Mouse (Mus musculus) gastrocnemius, postnatal 36 days (tissue): Measurements from ENCODE around the gene Rom1. TPM values are rescaled to one million over a fixed set of nuclear protein-coding genes. Genes with fewer than 3 reads are reported as not detected.
A peak's percentile ranks its signal among the peaks of the same experiment; 100 is the strongest.
"Not testable (repeated sequence)": the region's sequence is repeated elsewhere in the genome, so short reads cannot be mapped to it uniquely, and the experiment has no call there.

Source experiments
- DNase-seq, 2 experiments: peaks; one replicate each; pipeline ENCODE4 v3.0.0; 2022
- intact Hi-C: fragments of 180-260 bp; cut with DNase I; formaldehyde crosslinking; loops from one replicate; pipeline ENCODE4 v1.15.1; 2025
- long read RNA-seq, 2 experiments: library from polyadenylated mRNA; stranded (forward); transcript quantifications; one replicate each; pipeline ENCODE4 v2.0.0; 2021
- total RNA-seq, 2 experiments: library from RNA; stranded (reverse); gene quantifications; 2 replicates each; pipeline ENCODE4 v1.2.3; 2021

Rom1 gene
- total RNA-seq: 10 to 100 TPM in 1 of 2 experiments, 1 to 10 TPM in 1; 6.9 to 11.0 TPM
- long read RNA-seq, experiment 1, partial matches to known transcripts: 7 of 11 reads
- long read RNA-seq, experiment 1, other reads (novel, unspliced or antisense): 0 of 11 reads
- long read RNA-seq, experiment 2, partial matches to known transcripts: 1 of 4 reads
- long read RNA-seq, experiment 2, other reads (novel, unspliced or antisense): 0 of 4 reads

GRCm38 (mm10) chr19:8929224-8930088 lies at the start of gene Rom1, which contains the start of gene Eml3:
Gene Rom1, minus strand, starts transcription at chr19:8929356.
Gene Eml3, plus strand, starts transcription at chr19:8929552.
- intact Hi-C loops: loop anchor here (2.0 kb wide), 1 partner anchor 57 kb away; no protein-coding TSS in a partner anchor
- DNase-seq: peak; percentile 93 to 96

DNA sequence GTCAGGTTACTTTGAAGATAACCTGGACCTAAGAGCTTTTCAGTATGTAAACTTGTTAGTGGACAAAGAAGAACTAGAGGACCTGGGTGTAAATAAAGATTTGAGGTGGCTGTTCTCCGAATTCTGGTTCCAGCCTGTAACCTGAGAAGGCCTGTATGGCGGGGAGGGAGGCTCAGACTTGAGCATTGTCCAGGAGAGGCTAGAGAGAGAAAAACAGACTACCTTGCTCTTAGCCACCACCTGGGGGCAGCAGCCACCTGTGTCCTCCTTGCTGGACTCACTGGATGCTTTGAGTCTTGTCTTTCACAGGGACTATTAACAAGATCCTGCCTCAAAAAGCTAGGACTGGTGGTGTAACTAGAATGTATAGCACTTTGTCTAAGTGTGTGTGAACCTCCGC lies 47.4 kb upstream of the Rom1 start:
- intact Hi-C loops: no loop called here
- DNase-seq: no peak

DNA sequence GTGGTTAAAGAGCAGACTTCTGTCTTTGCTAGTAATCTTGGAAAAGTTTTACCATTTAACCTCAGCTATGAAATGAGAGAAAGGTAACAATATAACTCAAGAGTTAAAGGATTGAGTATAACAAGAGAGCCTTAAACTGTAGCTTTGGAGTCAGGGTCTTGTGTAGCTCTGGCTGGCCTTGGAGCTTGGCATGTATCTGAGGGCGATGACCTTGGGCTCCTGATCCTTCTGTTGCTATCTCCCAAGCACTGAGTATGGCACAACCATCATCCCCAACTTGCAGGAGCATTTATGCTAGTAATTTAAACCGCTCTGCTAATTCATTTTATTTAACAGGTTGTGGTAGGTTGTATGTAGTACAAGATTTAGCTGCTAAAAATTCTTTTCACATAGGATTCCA lies 46.3 kb upstream of the Rom1 start:
- intact Hi-C loops: no loop called here
- no peak for DNase-seq

GRCm38 (mm10) chr19:8974638-8975037 lies 45.5 kb upstream of the Rom1 start:
- DNase-seq: no peak
- intact Hi-C loops: no loop called here

DNA sequence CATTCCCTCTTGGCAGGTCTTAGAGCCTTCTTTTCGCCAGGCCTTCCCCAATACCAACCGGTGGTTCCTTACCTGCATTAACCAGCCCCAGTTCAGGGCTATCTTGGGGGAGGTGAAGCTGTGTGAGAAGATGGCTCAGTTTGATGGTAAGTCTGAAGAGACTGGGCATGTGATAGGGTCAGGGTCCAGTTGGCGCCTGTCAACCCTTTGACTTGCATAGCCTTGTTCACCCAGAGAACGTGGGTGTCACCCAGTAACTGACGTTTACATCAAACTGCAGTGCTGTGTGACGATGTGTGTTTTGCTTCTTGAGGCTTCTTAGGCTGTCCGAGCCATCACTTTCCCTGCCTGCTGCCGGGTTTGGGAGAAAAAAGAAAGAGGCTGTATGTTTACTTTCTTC lies 43.3 kb upstream of the Rom1 start:
- intact Hi-C loops: not testable (repeated sequence)

GRCm38 (mm10) chr19:8967893-8968292 lies 38.7 kb upstream of the Rom1 start:
- no peak for DNase-seq
- intact Hi-C loops: no loop called here

More for the DNA sequence above, 43.3 kb upstream of the Rom1 start:
- DNase-seq: not testable (repeated sequence)

- intact Hi-C loops: no loop called here
- DNase-seq: no peak
Measured at GRCm38 (mm10) chr19:8967373-8967743, 38.2 kb upstream of the Rom1 start.

DNA sequence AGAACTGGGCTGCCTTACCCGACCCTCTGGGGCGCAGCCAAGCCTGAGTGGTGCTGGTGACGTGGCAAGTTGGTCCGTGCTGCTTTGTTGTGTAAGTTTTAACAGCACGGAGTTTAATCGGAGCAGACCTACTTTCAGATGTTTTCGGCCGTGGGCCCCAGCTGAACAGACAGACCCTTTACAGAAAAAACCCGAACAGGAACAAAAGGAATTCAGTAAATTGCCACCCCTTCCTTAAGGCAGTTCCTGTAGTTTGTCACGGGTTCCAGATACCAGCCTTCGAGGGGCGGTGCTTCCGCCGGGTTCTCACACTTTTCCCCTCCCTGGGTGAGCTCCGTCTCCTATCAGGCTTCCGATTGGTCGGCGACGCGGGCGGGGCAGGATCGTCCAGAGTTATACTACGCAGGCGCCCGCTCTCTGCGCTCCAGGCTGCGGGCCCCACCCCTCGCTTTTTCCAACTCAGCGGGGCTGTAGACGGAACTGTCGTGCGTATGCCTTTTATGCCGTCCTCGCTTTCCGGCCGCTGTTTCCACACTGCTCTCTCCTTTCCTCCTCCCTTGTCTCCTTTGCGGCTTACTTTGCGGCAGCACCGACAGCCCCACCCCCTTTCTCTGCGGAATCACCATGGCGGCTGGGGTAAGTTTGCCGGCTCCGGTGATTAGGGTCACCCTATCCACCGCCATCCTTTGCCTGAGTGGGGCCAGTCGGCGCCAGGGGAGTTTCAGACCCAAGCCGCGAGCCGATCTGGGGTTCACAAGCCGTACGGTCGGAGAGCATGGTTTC lies 37.6 kb upstream of the Rom1 start, which contains the start of gene Eef1g:
Eef1g (plus strand) TSS at position 452 of the 783 bp plus-strand sequence.
- peak; percentile 96 to 98 for DNase-seq
- intact Hi-C loops: no loop called here

GRCm38 (mm10) chr19:8966198-8966589 lies 37.0 kb upstream of the Rom1 start:
- DNase-seq: no peak
- intact Hi-C loops: no loop called here

- DNase-seq: peak in 1 of 2 experiments; percentile 38
- intact Hi-C loops: no loop called here
Measured at GRCm38 (mm10) chr19:8965771-8966170, 36.6 kb upstream of the Rom1 start.

- intact Hi-C loops: no loop called here
- no peak for DNase-seq
Measured at GRCm38 (mm10) chr19:8965075-8965474, 35.9 kb upstream of the Rom1 start.

- intact Hi-C loops: no loop called here
Measured at GRCm38 (mm10) chr19:8962256-8962655, 33.1 kb upstream of the Rom1 start.

GRCm38 (mm10) chr19:8954171-8954570 lies 25.0 kb upstream of the Rom1 start:
- intact Hi-C loops: no loop called here
- no peak for DNase-seq

More at GRCm38 (mm10) chr19:8962256-8962655, 33.1 kb upstream of the Rom1 start:
- no peak for DNase-seq

- intact Hi-C loops: no loop called here
Measured at GRCm38 (mm10) chr19:8953135-8954039, 24.2 kb upstream of the Rom1 start, which contains the start of gene Tut1. Gene Tut1, plus strand, starts transcription at chr19:8953847.

GRCm38 (mm10) chr19:8952241-8952640 lies 23.1 kb upstream of the Rom1 start:
- no peak for DNase-seq
- intact Hi-C loops: no loop called here

More at GRCm38 (mm10) chr19:8953135-8954039, 24.2 kb upstream of the Rom1 start, which contains the start of gene Tut1:
- peak; percentile 82 to 83 for DNase-seq

- DNase-seq: no peak
- intact Hi-C loops: no loop called here
Measured at GRCm38 (mm10) chr19:8950190-8950589, 21.0 kb upstream of the Rom1 start.

DNA sequence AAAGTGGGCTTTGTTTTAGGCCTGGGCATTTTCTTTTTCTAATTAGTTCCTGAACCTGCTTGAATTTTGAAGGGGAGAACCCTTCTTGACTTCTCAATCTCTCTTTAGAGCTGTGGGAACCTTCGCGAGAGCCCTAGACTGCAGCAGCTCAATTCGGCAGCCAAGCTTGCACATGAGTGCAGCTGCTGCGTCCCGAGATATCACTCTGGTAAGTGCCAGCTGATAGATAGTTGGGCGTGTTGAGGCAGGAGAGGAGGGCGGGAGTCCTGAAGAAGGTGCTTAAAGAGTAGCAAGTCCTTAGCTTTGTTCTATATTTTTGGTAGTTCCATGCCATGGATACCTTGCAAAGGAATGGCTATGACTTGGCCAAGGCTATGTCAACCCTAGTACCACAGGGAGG lies 17.8 kb upstream of the Rom1 start:
- intact Hi-C loops: no loop called here
- no peak for DNase-seq

DNA sequence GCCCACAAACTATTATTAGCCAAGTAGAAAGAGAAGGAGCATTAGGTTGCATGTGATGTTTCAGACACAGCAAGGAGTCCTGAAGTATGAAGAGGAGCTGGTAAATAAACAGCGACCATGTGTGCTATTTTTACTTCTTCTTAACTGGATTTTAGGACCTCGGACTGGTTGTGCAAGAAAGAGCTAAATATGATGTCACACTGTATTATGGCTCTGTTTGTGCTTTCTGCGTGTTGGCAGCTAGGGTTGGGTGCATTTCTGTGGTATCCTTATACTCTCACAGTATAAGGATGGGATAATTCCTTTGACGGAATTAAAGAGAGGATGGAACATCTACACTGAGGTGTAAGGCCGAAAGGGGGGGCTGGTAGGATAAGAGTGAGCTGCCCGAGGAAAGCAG lies 16.1 kb upstream of the Rom1 start:
- intact Hi-C loops: no loop called here
- no peak for DNase-seq

DNA sequence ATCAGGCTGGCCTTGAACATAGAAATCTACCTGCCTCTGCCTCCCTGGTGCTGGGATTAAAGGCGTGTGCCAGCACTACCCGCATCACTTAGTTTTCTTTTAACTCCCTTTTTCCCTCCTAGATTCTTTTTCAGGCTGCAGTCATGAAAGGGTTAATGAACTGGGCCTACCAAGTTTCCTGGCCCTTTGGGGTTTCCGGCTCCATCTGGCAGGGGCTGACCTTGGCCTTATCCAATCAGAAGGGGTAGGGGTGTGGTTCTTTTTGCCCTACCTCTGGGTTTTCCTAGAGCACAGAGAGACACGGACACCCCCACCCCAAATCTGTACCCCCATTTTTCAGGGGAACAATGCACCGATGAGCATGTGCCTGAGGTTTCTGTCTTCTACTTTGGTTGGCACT lies 15.6 kb upstream of the Rom1 start:
- intact Hi-C loops: no loop called here
- DNase-seq: peak; percentile 63 to 72

GRCm38 (mm10) chr19:8944062-8944461 lies 14.9 kb upstream of the Rom1 start:
- intact Hi-C loops: no loop called here
- no peak for DNase-seq
